Mouse (Mus musculus): ENCODE data around the gene Pkp1.

DNA sequence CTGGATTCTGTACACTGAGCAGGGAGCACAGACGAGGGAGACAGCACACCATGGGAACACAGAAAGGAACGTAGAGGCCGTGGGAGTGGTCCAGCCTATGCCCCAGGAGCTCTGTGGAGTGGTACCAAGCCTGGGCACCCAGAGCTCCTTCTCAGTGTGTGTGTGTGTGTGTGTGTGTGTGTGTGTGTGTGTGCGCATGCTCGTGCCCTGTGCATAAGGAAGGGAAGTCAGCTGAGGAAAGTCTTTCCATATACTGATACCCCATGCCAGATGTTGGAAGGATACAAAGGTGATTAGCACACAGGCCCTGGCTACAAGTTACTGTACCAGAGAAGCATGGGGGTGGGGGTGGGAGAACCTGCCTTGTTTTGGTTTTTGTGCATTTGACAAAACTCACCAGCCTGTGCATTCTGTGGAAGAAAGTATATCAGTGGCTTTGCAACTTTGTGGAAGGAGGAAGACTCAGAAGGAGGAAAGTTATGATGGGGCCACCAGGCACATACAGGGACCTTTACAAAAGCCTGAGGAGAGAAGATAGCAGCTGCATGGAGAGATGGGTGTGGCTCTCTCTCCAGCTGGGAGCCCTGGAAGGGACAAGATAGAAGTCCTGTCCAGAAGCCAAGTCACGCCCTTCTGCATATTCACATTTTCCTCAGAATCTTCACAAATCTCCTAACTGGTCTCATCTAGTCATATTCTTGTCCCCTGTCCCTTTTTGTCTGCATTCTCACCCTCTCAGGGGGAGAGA is 22.4 kb upstream of the Pkp1 start:
- TF ChIP-seq CTCF (IDR thresholded peaks at IDR 0.05; ENCODE audit: insufficient read depth, low read length), result no peak
- no peak for TF ChIP-seq POLR2A (IDR thresholded peaks at IDR 0.05; ENCODE audit: borderline replicate concordance, extremely low read depth, low read depth, low read length)
